Mouse (Mus musculus) megakaryocyte, embryonic 14.5 days (primary cell): Measurements from ENCODE around the gene Pqlc2.

Experiments
- FLI1 ChIP-seq: IDR thresholded peaks from 2 replicates; pipeline ENCODE4 v1.6.1; 2012; ENCODE audit warnings: low read length, inconsistent platforms, mixed read lengths
- GATA1 ChIP-seq: IDR thresholded peaks from 3 replicates; pipeline ENCODE4 v1.6.1; 2012; ENCODE audit warnings: mixed read lengths, low read length, inconsistent platforms, borderline replicate concordance

- no peak for TF ChIP-seq FLI1
- TF ChIP-seq GATA1: no peak
These were observed 30.0 kb downstream of the Pqlc2 start for GRCm38 (mm10) chr4:139280530-139280929.
